Mouse (Mus musculus) kidney, adult 2 months (tissue): ENCODE results near the gene Dnah7c.
"Not testable (repeated sequence)": the region's sequence is repeated elsewhere in the genome, so short reads cannot be mapped to it uniquely, and the experiment has no call there.

Experiments used
- CTCF ChIP-seq: fragments of 200-500 bp; conservative IDR thresholded peaks from 2 replicates; pipeline ENCODE4 v1.5.1; 2011; ENCODE audit warnings: low read depth, mild to moderate bottlenecking, control low read depth, low read length, moderate library complexity, mixed read lengths; ENCODE audit not compliant: insufficient read depth, insufficient read length
- POLR2A ChIP-seq: fragments of 200-500 bp; IDR thresholded peaks from one replicate; pipeline ENCODE4 v1.6.1; 2011; ENCODE audit warnings: low read depth, low read length, control low read depth

- TF ChIP-seq CTCF, POLR2A: not testable (repeated sequence)
Observed at GRCm38 (mm10) chr1:46725719-46726118, 300.3 kb downstream of the Dnah7c start.
